Mouse (Mus musculus): ENCODE data around the gene 4930453N24Rik.

4930453N24Rik gene

DNA sequence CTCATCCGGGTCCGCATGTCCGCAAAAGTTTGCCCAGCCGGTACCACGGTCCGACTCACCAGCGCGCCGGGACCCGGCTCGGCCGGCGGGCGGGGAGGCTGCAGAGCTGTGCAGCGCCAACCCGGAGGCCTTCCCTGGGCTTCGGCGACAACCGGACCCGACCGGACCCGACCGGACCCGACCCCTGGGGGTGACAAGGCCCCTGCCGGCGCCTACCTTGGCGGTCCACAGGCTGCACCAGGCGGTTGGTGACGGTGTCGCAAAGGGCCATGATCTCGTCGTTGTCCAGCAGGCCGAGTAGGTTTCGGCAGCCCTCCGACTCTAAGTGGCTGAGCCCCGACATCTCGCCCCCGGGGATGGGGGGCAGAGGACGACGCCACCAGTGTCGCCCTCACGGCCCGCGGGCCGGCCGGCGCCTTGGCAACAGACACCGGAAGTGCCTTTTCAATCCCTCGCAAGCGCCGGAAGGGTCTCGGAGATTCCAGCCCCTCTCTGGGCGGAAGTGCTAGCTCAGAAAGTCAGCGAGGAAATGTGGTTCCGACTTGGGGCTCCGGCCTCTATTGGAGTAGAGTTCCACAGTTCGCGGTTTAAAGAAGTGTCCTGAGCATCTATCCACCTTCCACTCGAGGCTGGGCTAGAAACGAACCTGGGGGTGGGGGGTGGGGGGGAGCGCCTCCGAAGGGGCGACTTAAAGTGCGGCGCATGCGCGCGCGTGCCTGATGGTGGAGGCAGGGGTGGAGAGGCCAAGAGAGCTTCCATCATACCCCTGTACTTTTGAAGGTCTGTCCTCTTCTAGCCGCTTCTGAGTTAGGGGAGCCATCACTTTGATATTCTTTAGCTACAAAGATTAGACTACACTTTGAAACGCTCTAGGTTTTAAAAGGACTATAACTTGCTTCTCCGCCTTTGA lies at the start of gene 4930453N24Rik:
Gene 4930453N24Rik (minus strand): TSS at position 641 of the 910 bp plus-strand sequence.
- DNase-seq (ENCODE audit: extremely low read depth, low read depth, low spot score), result peak; percentile 16

DNA sequence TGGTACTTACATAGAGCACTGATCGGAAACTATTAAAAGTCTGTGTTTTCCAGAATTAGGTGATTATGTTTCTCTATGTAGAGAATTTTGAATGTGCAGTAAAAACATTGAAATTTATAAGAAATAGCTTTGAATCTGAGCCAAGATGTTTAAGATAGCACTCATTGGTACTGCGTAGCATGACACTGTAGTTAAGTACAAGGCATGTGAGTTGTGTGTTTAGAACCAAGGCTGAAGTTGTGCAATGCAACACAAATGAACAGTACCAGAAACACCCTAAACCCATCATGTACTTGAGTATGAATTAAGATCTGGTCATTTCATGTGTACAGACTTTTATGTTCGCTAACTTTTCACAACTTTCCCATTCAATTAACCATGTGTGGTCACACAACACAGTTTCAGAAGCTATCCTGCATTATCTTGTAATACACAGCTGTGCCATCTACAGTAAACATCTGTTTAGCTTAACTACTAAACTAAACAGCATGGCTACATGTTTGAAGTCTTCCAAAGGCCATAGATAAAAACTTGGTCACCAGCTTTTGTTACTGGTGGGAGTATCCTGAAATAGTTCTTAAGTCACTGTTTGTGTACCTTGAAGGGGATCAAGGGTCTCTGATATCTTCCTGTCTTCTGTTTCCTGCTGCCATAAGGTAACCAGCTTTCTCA lies 46.3 kb upstream of the 4930453N24Rik start:
- no peak for DNase-seq (ENCODE audit: extremely low read depth, low read depth, low spot score)

DNA sequence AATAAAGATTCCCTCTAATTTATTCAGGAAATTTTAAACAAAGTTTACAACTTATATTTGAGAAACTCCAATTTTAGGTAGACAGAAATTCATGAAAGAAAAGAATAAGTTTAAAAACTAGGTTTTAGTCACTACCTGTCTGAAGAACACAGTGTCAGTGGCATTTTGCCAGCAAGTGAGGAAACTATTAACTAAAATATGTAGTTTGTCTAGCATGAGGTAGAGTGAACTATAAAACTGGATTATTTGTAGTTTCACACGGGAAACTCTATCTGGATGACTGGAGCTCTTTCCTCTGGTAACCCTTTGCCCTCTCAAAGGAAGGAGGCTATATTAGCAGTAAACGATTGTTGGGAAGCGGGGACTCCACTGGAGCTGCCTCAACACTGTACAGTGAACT lies 32.1 kb upstream of the 4930453N24Rik start:
- DNase-seq (ENCODE audit: extremely low read depth, low read depth, low spot score), result no peak

DNA sequence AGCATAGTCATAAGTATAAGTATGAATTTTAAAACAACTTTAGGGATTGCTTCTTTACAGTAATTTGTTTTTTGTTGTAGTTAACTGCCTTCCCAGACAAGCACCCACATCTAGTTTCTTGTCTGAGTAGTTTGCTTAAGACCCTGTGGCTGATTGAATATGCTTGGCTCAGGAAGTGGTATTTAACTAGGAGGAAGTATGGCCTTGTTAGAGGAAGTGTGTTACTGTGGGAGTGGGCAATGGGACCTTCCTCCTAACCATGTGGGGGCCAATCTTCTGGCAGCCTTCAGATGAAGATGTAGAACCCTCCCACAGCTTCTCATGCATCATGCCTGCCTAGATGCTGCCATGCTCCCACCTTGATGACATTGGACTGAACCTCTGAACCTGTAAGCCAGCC lies 30.7 kb upstream of the 4930453N24Rik start:
- DNase-seq (ENCODE audit: extremely low read depth, low read depth, low spot score), result no peak

DNA sequence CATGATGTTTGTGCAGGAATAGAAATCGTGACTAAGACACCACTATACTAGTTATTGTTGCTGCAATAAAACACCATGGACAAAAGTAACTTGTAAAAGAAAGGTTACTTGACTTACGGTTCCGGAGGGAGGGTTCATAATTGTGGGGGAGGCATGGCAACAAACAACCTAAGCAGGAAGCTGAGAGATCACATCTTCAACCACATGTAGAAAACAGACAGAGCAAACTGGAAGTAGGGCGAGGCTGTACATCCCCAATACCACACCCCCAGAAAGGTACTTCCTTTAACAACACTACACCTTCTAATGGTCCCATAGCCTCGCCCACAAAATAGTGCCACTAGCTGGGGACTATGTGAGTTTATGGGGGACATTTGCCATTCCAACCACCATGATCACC lies 29.4 kb upstream of the 4930453N24Rik start:
- no peak for DNase-seq (ENCODE audit: extremely low read depth, low read depth, low spot score)

DNA sequence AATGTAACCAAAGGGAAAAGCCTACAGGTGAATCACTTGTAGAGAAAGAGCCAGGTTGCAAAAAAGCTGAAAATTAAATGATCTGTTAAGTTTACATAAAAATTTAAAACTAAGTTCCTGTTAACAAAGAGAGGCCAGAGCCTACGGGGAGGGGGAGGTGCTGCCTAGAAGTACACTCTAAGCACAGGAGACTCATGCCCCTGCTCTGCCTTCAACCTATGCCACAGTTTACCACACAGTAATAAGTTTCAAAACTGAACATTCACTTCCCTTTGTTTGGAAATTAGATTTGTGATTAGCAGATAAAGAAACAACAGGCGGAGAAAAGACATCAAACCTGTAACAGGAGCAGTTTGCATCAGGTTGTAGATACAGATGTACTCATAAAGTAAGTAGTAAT lies 23.8 kb upstream of the 4930453N24Rik start:
- peak; percentile 25 for DNase-seq (ENCODE audit: extremely low read depth, low read depth, low spot score)

DNA sequence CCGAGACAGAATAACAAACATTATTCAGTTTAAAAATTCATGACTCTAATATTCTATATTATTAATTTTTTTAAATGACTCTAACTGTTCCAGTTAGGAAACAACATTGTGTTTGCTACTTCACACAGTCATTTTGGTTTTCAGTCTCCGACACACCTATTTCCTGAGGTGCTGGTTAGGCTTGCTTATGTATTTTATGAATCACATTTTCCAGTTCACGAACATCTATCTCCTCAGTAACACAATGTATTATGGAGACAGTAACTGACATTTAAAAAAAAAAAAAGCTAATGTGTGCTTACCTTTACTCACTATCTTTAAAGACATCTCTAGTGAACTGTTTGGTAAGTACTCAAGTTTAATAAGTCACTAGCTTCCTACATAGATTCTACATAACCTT lies 18.7 kb upstream of the 4930453N24Rik start:
- DNase-seq (ENCODE audit: extremely low read depth, low read depth, low spot score), result no peak

DNA sequence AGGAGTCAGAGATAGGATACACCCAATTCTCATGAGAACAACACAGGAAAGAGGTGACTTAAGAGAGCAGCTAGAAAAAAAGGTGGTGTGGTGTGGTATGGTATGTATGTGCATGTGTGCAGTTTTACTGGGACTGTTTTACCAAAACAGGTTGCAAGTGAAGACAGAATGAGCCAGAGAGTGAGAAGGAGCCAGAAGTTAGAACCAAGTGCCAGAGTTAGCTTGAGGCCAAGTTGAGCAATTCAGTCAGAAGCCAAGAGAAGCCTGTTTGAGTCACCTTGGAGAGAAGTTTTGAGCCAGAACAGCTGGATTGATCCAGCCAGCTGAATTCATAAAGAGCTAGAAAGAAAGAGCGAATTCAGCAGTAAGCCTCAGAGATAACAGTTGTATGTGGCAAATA lies 4.6 kb upstream of the 4930453N24Rik start:
- peak; percentile 50 for DNase-seq (ENCODE audit: extremely low read depth, low read depth, low spot score)

DNA sequence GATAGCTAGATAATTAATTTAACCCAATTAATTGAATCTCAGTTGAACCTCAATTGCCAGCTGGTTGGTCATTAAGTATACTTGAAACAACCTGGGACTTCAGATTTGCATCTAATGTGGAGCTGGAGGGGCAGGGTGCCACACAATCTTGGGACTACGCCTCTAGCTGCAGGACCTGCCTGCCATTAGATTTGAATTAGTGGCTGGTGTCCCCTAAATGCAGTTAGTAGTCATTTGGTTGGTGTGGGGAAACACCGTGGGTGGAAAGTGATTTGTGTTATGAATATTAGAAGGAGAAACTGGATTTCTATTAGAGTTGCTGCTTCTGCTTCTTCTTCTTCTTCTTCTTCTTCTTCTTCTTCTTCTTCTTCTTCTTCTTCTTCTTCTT lies 464 bp upstream of the 4930453N24Rik start:
- DNase-seq (ENCODE audit: extremely low read depth, low read depth, low spot score), result no peak

DNA sequence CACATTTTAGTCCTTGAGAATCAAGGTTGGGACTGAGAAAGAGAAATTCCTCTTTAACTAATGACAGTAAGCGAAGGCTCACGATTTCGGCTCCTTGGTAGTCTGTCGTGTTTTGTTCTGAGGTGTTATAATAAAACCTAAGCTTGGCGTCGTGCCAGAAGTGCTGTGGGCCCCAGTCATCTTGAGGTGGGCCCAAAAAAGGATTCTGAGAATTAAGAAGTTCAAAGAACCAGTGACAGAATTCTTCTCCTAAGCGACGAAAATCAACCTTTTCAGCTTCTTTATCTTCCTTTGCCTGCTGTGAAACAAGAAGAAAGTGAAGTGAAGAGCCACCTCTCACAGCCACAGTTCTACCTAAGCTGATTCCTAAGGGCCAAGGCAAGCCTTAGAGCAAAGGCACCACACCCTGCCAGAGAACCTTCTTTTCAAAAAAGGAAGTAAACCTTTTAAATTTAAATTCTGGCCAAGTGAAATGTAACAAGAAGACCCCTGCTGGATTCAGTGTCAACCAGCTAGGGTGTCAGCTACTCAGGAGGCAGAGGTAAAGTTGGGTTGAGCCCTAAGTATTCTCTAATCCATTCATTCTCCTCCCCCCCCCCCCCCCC lies 4.2 kb downstream of the 4930453N24Rik start:
- no peak for DNase-seq (ENCODE audit: extremely low read depth, low read depth, low spot score)

DNA sequence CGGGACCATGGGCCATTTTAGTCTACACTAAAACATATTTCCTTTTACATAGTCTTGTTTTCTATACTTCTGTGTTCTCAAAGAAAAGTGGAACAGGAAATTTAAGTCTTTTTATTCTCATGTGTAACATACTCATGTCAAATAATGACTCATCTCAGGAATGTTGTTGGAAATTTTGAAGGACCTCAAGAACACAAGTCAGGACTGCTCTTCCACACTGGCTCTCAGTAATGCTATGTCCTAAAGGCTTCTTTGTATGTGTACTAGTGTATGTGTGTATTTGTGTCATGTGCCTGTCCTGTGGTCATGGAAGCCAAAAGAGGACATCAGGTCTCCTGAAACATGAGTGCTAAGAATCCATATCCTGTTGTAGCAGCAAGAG lies 11.7 kb downstream of the 4930453N24Rik start:
- no peak for DNase-seq (ENCODE audit: extremely low read depth, low read depth, low spot score)

DNA sequence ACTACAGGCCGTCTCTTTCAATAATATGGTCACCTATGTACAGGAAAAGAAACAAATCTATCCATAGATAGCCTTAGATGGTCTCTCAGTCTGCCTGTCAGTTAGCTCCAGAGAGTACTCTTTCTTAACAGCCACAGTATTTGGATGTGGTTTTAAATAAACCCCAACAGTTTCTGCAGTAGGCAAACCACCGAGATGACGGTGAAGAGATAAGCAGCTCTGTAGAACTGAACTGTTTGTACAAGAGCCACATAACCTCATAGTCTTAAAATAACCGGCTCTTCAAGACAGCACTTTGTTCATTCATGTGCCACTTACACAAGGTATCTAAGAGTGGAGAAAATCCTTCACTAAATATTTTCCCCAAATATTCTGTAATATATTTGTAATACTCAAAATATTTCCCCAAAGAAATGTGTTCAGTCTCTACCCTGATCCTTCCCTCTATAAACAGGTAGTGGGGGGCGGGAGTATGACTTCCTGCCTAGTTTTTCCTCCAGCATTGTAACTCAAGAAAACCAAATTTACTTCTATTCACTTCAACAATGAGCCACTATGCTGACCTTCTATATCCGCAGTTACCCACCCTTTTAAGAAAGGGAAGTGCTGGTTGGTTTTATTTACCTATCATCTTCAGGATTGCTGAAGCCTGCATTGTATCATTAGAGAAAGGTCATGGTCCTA lies 12.3 kb downstream of the 4930453N24Rik start:
- DNase-seq (ENCODE audit: extremely low read depth, low read depth, low spot score), result no peak

DNA sequence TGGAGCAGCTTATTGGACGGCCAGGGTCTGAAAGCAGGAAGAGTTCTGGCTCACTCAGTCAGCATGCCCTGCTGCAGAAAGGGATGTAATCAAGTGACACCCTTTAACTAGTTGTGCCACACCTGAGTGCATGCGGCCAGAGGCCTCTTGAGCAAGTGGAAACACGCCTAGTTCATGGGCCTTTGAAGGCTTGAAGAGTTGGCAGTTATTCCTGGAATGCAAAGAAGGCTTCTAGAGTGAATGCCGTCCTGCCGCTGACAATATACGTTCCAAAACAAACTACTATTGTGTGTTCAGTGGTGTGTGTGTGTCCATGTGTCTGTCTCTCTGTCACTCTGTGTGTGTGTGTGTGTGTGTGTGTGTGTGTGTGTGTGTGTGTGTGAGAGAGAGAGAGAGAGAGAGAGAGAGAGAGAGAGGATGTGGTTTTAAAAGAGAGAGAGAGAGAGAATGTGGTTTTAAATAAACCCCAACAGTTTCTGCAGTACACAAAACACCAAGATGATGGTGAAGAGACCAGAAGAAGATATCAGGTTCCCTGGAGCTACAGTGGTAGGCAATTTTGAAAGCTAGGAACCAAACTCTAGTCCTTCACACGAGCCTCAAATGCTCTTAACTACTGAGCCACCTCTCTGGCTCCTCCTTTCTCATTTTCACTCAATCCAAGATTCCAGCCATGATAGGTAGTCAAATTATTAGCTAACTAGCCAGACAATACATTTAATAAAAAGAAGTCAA lies 13.1 kb downstream of the 4930453N24Rik start:
- DNase-seq (ENCODE audit: extremely low read depth, low read depth, low spot score), result peak; percentile 55

DNA sequence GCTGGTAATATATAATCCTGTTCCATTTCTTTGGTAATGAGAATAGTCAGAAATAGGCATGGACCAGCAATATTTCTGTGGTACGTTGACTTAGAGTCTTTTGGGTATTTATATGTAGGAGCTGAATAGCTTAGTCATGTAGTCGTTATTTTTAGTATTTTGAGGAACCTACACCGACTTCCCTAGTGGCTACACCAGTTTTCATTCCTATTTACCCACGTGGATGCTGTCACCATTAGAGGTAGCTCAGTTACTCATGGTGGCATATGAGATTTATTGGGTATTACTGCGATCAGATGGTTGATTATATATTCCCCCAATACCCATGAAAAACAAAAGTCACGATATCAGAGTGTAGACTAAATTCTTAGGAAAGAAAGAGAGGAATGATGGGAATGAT lies 14.6 kb downstream of the 4930453N24Rik start:
- no peak for DNase-seq (ENCODE audit: extremely low read depth, low read depth, low spot score)

DNA sequence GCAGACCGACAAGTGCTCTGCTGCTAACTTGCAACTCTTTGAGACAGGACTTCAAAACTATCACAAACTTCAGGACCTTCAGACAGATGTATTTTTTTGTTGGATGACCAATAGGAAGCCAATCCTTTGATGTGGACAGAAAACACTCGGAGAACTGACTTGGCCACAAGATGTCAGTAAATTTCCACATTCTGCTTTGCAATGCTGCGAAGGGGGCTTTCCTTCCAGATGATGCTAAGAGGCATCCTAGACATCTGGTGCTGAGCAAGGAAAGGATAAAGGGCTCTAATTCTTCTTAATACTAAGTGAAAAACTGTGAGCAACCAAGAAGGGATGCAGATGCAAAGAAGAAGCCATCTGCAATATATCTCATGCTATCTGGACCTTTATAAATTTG lies 16.2 kb downstream of the 4930453N24Rik start:
- DNase-seq (ENCODE audit: extremely low read depth, low read depth, low spot score), result no peak

DNA sequence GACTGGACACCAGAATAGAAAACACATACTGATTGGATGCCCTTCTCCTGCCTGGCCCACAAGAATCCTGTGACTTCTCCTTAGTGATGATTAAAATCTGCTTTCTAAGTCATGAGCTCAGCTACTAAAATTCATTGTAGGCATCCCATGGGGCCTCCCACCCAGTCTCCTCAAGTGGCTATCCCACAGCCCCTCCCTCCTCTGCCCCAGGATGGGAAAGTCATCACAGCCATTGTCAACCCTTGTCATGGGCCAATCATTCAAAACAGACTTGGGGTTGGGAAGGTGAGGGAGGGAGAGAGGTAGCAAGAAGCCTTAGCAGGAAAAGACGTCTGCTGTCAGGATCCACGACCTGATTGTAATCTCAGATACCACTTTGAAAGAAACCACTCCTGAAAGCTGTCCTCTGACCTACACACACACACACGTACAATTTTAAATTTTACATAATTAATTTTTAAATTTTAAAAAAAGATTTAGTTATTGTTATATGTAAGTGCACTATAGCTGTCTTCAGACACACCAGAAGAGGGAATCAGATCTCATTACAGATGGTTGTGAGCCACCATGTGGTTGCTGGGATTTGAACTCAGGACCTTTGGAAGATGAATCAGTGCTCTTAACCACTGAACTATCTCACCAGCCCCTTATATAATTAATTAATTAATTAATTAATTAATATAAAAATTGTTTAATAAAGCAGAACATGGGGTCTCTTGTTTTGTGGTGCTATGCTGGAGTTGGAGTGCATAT lies 16.8 kb downstream of the 4930453N24Rik start:
- DNase-seq (ENCODE audit: extremely low read depth, low read depth, low spot score), result no peak

DNA sequence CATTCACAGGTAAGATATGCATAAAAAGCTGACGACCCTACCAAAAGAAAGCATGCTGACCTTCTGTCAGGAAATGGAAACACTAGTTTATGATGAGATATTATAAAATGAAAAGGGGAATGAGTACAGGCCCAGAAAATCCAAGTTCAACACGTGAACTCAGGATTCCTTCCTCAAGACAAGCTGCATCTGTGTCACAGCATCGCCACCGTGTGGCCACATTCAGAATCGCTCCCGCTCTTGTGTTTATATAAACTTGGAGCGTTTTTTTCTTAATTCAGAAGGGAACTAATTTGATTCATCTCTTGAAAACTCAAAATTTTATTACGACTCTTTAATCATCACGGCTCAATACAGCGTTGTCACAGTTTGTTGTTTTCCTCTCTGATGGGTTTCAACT lies 22.7 kb downstream of the 4930453N24Rik start:
- DNase-seq (ENCODE audit: extremely low read depth, low read depth, low spot score), result no peak

DNA sequence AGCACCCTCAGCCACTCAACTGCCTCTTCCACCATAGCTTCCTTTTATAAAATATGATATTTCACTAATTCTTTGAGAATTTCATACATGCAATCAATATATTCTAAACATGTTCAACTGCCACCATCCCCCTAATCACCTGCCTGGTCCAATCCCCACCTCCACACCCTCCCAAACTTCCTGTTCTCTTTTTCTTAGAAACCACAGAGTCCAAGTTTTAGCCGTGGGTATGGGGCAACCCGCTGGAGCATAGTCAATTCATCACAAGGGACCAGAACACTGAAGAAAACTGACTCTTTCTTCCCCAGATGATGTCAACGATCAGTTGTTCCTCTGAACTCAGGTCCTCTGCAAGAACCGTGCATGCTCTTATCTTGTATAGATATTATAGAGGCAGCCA lies 25.9 kb downstream of the 4930453N24Rik start:
- no peak for DNase-seq (ENCODE audit: extremely low read depth, low read depth, low spot score)

DNA sequence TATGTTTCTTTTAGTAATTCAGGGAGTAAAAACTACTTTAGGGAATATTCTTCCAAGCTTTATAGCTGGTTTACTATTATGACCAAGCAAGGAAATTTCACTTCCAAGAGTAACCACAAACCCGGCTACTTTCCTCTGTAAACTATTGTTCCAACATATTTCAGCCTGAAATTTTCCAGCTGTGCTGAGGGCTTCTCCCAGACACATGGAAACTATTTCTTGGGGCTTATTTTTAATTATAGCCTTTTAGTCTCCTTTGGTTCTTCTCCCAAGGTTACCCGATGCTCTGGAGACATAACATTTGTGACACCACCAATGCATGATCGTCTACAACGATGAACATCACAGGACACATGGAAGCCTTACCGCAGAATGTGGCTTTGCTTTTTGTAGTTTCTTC lies 33.7 kb downstream of the 4930453N24Rik start:
- no peak for DNase-seq (ENCODE audit: extremely low read depth, low read depth, low spot score)
